Mouse (Mus musculus): ENCODE results near the gene Ppp4r3b.

The Ppp4r3b gene

GRCm38 (mm10) chr11:29238047-29238446 is 65.4 kb downstream of the Ppp4r3b start:
- in situ Hi-C loops (cut with MseI, MboI): no loop called here

- in situ Hi-C loops (cut with MseI, MboI): no loop called here
Observed at GRCm38 (mm10) chr11:29238551-29238950, 65.9 kb downstream of the Ppp4r3b start.

GRCm38 (mm10) chr11:29239353-29239752 is 66.7 kb downstream of the Ppp4r3b start:
- in situ Hi-C loops (cut with MseI, MboI): no loop called here

GRCm38 (mm10) chr11:29241961-29242360 is 69.3 kb downstream of the Ppp4r3b start:
- in situ Hi-C loops (cut with MseI, MboI): no loop called here

GRCm38 (mm10) chr11:29245988-29246387 is 73.3 kb downstream of the Ppp4r3b start:
- in situ Hi-C loops (cut with MseI, MboI): no loop called here

- in situ Hi-C loops (cut with MseI, MboI): no loop called here
Observed at GRCm38 (mm10) chr11:29246883-29247650, 74.4 kb downstream of the Ppp4r3b start, which contains the start of gene Cfap36. TSS of gene Cfap36 (minus strand) at chr11:29247409.

GRCm38 (mm10) chr11:29247725-29248124 is 75.0 kb downstream of the Ppp4r3b start:
- in situ Hi-C loops (cut with MseI, MboI): no loop called here

GRCm38 (mm10) chr11:29248386-29248785 is 75.7 kb downstream of the Ppp4r3b start:
- in situ Hi-C loops (cut with MseI, MboI): no loop called here

GRCm38 (mm10) chr11:29254643-29255042 is 82.0 kb downstream of the Ppp4r3b start:
- in situ Hi-C loops (cut with MseI, MboI): loop anchor here in 1 of 2 experiments (25.0 kb wide), 1 partner anchor 233 kb away; no protein-coding TSS in a partner anchor

GRCm38 (mm10) chr11:29267824-29268223 is 95.1 kb downstream of the Ppp4r3b start:
- in situ Hi-C loops (cut with MseI, MboI): loop anchor here in 1 of 2 experiments (25.0 kb wide), 1 partner anchor 219 kb away; no protein-coding TSS in a partner anchor
